Mouse (Mus musculus) forebrain, postnatal 0 days (tissue): ENCODE measurements around the gene Hint1. TPM values are rescaled to one million over a fixed set of nuclear protein-coding genes. Genes with fewer than 3 reads are reported as not detected.
"Not testable (repeated sequence)": the region's sequence is repeated elsewhere in the genome, so short reads cannot be mapped to it uniquely, and the experiment has no call there.

Experiments used
- ATAC-seq: fragments of 200-750 bp; cut with Nextera tagmentation; 2 replicates; pipeline ENCODE4 v1.8.0; 2017; ENCODE audit warnings: mild to moderate bottlenecking, moderate library complexity
- DNase-seq: peaks from one replicate; pipeline ENCODE4 v3.0.0-alpha.2; 2015
- H3K27ac ChIP-seq: fragments of 300-500 bp; sonication (generic); 2 replicates; pipeline ENCODE4 v1.5.1; 2014; ENCODE audit warnings: low read depth, mild to moderate bottlenecking, antibody characterized with exemption, low read length, moderate library complexity, mixed read lengths
- H3K27me3 ChIP-seq: fragments of 300-500 bp; sonication (generic); 2 replicates; pipeline ENCODE4 v1.6.1; 2014; ENCODE audit warnings: mild to moderate bottlenecking, low read length, mixed read lengths; ENCODE audit not compliant: insufficient read depth
- H3K36me3 ChIP-seq: fragments of 300-500 bp; sonication (generic); 2 replicates; pipeline ENCODE4 v1.6.1; 2014; ENCODE audit warnings: mild to moderate bottlenecking, moderate library complexity; ENCODE audit not compliant: insufficient read depth
- H3K4me1 ChIP-seq: fragments of 300-500 bp; sonication (generic); 2 replicates; pipeline ENCODE4 v1.6.1; 2014; ENCODE audit warnings: antibody characterized with exemption; ENCODE audit not compliant: insufficient read depth
- H3K4me2 ChIP-seq: fragments of 300-500 bp; sonication (generic); 2 replicates; pipeline ENCODE4 v1.6.1; 2014; ENCODE audit warnings: low read depth, mild to moderate bottlenecking, moderate library complexity
- H3K4me3 ChIP-seq: fragments of 300-500 bp; sonication (generic); 2 replicates; pipeline ENCODE4 v1.5.1; 2014; ENCODE audit warnings: low read depth, low read length, mixed read lengths
- H3K9ac ChIP-seq: fragments of 300-500 bp; sonication (generic); 2 replicates; pipeline ENCODE4 v1.6.1; 2014; ENCODE audit warnings: mild to moderate bottlenecking
- H3K9me3 ChIP-seq: fragments of 300-500 bp; sonication (generic); 2 replicates; pipeline ENCODE4 v1.6.1; 2016; ENCODE audit warnings: low read length
- CTCF ChIP-seq: sonication (generic); IDR thresholded peaks from 2 replicates; pipeline ENCODE4 v1.5.1; 2016; ENCODE audit warnings: antibody characterized with exemption, control low read depth, low read depth
- WGBS: fragments of 180-500 bp; shearing (Covaris S2); extraction: QIAGEN DNeasy Blood & Tissue Kit; methylation state at CpG from one replicate; pipeline ENCODE4 v1.1.7; 2014; 5-methylcytosine and 5-hydroxymethylcytosine counted together
- polyA plus RNA-seq: library from polyadenylated mRNA; unstranded; fragments of >200 nt; fragmentation: Nextera tagmentation; extraction: Ambion mirVana; gene quantifications from 2 replicates; pipeline ENCODE4 v1.2.1, GENCODE M21; 2015
- total RNA-seq: library from RNA; depleted of rRNA; stranded (reverse); fragments of >200 nt; gene quantifications from 2 replicates; pipeline ENCODE4 v1.2.3, GENCODE M21; 2014

Hint1 gene
- total and polyA plus RNA-seq, 2 experiments from 2014 or later: 622 to 1,041 TPM

GRCm38 (mm10) chr11:54849961-54850758, 16.0 kb upstream of the Hint1 start:
- Histone ChIP-seq H3K4me1 (peaks cover 9% of the 10 kb centered on the region; the same call in 1 of the 2 replicates), H3K4me3 (no peak overlapping the region), H3K36me3 (no peaks in the 10 kb centered on the region), H3K9me3 (no peaks in the 10 kb centered on the region), H3K9ac (no peak overlapping the region), H3K4me2 (no peak overlapping the region), H3K27ac (no peak overlapping the region), H3K27me3 (no peaks in the 10 kb centered on the region)
- no peak for TF ChIP-seq CTCF
- no peak for DNase-seq
- 86% methylated on average over 10 of the region's 10 CpGs for WGBS
- no peak for ATAC-seq

DNA sequence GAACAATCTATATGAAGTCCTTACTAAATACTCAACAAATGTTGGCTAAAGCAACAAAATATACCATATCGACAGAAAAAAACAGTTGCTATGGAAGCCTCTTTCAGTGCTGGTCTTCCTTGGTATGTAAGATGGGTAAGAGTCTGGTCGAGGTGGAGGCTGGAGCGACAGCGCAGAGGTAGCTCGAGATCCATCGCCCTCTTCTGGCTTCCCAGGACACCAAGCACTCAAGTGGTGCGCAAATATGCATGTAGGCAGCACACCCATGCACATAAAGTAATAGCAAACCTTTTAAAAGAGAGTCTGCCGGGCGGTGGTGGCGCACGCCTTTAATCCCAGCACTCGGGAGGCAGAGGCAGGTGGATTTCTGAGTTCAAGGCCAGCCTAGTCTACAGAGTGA, 14.5 kb upstream of the Hint1 start:
- Histone ChIP-seq H3K4me1 (no peaks in the 10 kb centered on the region), H3K36me3 (no peaks in the 10 kb centered on the region), H3K9me3 (no peaks in the 10 kb centered on the region), H3K27ac (no peak overlapping the region), H3K4me2 (no peak overlapping the region), H3K4me3 (no peak overlapping the region), H3K9ac (no peak overlapping the region), H3K27me3 (no peaks in the 10 kb centered on the region)
- WGBS: 93% methylated on average over 12 of the region's 12 CpGs
- ATAC-seq (no peak), DNase-seq (no peak)
- TF ChIP-seq CTCF: no peak

DNA sequence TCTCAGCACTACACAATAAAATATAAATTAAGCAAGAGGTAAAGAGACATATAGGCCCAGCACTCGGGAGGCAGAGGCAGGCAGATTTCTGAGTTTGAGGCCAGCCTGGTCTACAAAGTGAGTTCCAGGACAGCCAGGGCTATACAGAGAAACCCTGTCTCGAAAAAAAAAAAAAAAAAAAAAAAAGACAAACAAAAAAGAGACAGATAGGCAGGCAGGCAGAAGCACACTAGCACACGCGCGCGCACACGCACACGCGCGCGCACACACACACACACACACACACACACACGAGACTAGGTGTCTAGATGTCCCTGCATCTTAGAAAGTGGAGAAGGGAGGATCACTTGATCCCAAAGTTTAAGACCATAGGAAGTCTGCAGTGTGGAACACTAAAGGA, 7.3 kb upstream of the Hint1 start:
- not testable (repeated sequence) for H3K4me3 ChIP-seq, H3K27me3 ChIP-seq, H3K27ac ChIP-seq, H3K9me3 ChIP-seq, H3K9ac ChIP-seq, H3K4me2 ChIP-seq, H3K36me3 ChIP-seq, DNase-seq, H3K4me1 ChIP-seq, ATAC-seq
- WGBS: 95% methylated on average over 11 of the region's 12 CpGs

DNA sequence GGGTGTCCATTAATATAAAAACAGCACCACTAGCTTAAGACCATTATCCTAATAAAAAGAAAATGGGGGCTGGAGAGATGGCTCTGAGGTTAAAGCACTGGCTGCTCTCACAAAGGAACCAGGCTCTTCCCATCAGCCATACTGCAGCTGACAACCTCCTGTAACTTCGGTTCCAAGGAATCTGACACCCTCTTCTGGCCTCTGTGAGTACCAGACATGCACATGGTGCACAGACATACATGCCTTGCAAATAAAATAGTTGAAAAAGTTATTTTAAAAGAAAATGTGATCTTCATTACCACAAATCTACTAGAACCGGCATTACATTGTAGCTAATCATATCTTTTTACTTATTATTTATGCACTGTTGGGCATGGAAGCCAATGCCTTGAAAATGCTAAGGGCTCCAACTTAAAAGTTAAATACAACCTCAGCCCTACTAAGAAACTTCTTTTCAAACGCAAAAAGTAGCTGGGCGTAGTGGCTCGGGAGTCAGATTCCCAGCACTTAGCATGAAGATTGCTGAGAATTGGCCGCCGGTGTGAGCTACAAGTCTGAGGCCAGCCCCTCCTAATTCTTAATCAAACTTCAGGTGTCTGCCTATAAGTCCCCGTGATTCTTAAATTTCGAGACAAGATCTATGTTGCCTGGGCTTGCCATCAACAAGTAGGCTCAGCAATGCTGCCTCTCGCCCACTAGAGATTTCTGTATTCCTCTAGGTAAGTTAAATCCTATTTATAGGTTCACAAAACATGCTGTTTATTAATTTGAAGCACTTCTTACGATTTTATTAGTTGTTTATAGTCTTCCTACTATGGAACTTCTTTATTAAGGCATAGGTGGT, 6.6 kb upstream of the Hint1 start:
- Histone ChIP-seq H3K9ac (peak overlapping the region; percentile 69), H3K4me1 (no peaks in the 10 kb centered on the region), H3K27me3 (no peaks in the 10 kb centered on the region), H3K27ac (peak overlapping the region; percentile 77), H3K4me3 (peak overlapping the region; percentile 57), H3K9me3 (no peaks in the 10 kb centered on the region), H3K36me3 (no peaks in the 10 kb centered on the region), H3K4me2 (peak overlapping the region; percentile 63)
- DNase-seq: peak; percentile 47
- TF ChIP-seq CTCF: peak; percentile 65
- WGBS: 21% methylated on average over 11 of the region's 11 CpGs
- no peak for ATAC-seq

GRCm38 (mm10) chr11:54860256-54861038, 5.7 kb upstream of the Hint1 start, which contains the start of gene Lyrm7:
Gene Lyrm7, minus strand, starts transcription at chr11:54860916.
- peak within 1 kb of the TSS; percentile 69 for H3K9ac ChIP-seq
- H3K27me3 ChIP-seq: no peaks in the 10 kb centered on the region
- ATAC-seq (peak; percentile 98), DNase-seq (peak; percentile 99)
- no peaks in the 10 kb centered on the region for H3K4me1 ChIP-seq
- no peaks in the 10 kb centered on the region for H3K36me3 ChIP-seq
- peak within 1 kb of the TSS; percentile 87 for H3K27ac ChIP-seq
- peak; percentile 35; the same call in 1 of the 2 replicates for TF ChIP-seq CTCF
- peak within 1 kb of the TSS; percentile 57 for H3K4me3 ChIP-seq
- peak within 1 kb of the TSS; percentile 63 for H3K4me2 ChIP-seq
- under 1% methylated on average over 42 of the region's 42 CpGs for WGBS
- no peaks in the 10 kb centered on the region for H3K9me3 ChIP-seq

DNA sequence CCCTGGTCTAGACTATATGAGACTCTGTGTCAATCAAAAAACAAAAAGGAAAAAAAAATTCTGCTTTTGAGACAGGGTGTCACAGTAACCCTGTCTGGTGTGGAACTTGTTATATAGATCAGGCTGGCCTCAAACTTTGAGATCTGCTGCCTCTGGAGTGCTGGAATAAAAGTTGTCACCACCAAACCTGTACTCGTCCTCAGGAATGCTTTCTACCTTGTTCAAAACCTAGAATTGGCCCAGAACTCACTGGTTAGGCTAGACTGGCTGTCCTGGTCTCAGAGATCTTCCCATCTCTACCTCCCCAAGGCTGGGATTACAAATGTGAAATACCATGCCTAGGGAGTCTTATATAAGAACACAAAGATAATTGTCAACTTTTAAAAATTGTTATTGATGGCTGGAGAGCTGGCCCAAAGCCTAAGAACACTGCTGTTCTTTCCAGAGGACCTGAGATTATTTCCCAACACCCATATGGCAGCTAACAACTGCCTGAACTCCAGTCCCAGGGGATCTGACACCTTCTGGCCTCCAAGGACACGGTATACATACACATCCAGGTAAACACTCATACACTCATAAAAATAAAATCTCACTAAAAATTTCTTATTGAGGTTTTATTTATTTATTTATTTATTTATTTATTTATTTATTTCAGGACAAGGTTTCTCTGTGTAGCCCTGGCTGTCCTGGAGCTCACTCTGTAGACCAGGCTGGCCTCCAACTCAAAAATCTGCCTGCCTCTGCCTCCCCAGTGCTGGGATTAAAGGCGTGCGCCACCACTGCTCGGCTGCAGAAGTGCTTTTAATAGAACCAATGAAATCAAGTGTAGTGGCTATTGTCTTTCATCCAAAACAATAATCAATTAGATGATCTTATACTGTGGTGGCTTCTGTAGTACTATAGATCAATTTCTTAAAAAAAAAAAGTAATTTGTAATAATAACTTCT, 4.4 kb upstream of the Hint1 start:
- WGBS: 89% methylated on average over 5 of the region's 5 CpGs
- no peak overlapping the region for H3K27ac ChIP-seq
- no peak for TF ChIP-seq CTCF

More for the DNA sequence above, 4.4 kb upstream of the Hint1 start:
- ATAC-seq: no peak
- Histone ChIP-seq H3K9ac (no peak overlapping the region), H3K4me2 (no peak overlapping the region), H3K27me3 (no peaks in the 10 kb centered on the region), H3K4me3 (no peak overlapping the region), H3K4me1 (no peaks in the 10 kb centered on the region), H3K36me3 (no peaks in the 10 kb centered on the region), H3K9me3 (no peaks in the 10 kb centered on the region)
- no peak for DNase-seq
